Mouse (Mus musculus): ENCODE data around the gene Chml. TPM values are rescaled to one million over a fixed set of nuclear protein-coding genes. Genes with fewer than 3 reads are reported as not detected.
A peak's percentile ranks its signal among the peaks of the same experiment; 100 is the strongest.

Chml gene
- total and polyA plus RNA-seq, 2 experiments = 0.98 to 1.8 TPM

- H3K27ac ChIP-seq (replicated peaks; ENCODE audit: insufficient read depth, low read depth, low read length) = no peak overlapping the region
- no peaks in the 10 kb centered on the region for H3K27me3 ChIP-seq (ENCODE audit: control insufficient read depth, insufficient read depth, low read length)
- H3K79me2 ChIP-seq (ENCODE audit: control insufficient read depth, insufficient read depth, low read length) = no peaks in the 10 kb centered on the region
- H3K9ac ChIP-seq (ENCODE audit: low read depth, low read length) = no peak overlapping the region
- TF ChIP-seq POLR2A (IDR thresholded peaks at IDR 0.05; ENCODE audit: extremely low read depth, insufficient read depth, low read length) = no peak
- TF ChIP-seq CTCF (IDR thresholded peaks at IDR 0.05; ENCODE audit: low read depth, low read length) = no peak
- peaks cover 13% of the 10 kb centered on the region for H3K4me1 ChIP-seq (ENCODE audit: control insufficient read depth, insufficient read depth, low read length)
- DNase-seq (ENCODE audit: extremely low read depth, low read depth, low spot score) = no peak
- 61% methylated on average over 5 of the region's 5 CpGs for WGBS
- H3K4me3 ChIP-seq (ENCODE audit: insufficient read depth, low read depth, low read length) = no peak overlapping the region
- H3K36me3 ChIP-seq (ENCODE audit: control insufficient read depth, insufficient read depth, low read length) = peaks cover 53% of the 10 kb centered on the region
Observed at GRCm38 (mm10) chr1:175643496-175644265, 49.0 kb downstream of the Chml start.

DNA sequence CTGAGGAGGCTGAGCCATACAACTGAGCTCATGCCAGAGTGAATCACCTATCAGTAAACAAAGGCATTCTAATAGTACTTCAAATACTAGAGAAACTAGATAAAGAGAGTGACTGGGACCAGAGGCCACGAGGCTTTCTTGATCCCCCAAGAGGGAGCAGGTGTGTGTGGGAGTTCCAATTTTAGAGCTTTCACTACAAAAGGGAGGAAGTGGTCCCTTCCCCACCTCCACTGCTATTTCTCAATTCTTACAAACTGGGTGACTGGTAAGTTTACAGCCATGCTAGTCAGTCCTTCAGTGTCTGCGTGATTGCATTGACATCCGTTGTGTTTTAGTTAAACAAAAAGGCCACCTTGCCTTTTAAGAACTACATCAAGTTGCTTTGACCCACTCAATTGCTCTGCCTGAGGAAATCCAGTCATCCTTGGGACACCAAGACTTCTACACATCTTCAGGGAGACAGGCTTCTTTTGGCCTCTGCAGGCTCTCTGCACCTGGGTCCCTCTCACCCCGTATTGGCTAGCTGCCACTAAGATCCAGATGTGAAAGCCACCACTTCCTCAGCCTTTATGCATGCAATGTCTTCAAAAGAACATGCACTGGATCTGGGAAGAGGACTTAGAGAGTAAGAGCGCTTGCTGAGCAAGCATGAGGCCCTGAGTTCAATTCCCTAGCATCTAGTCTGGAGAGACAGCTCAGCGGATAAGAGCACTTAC is 52.1 kb downstream of the Chml start:
- TF ChIP-seq CTCF (IDR thresholded peaks at IDR 0.05; ENCODE audit: low read depth, low read length) = no peak
- no peak for TF ChIP-seq POLR2A (IDR thresholded peaks at IDR 0.05; ENCODE audit: extremely low read depth, insufficient read depth, low read length)
- no peak overlapping the region for H3K4me3 ChIP-seq (ENCODE audit: insufficient read depth, low read depth, low read length)
- WGBS = 79% methylated on average over 6 of the region's 6 CpGs
- 0 out of 2 replicates have a peak, but pooled peaks cover 5% of the 10 kb centered on the region for H3K79me2 ChIP-seq (ENCODE audit: control insufficient read depth, insufficient read depth, low read length)
- H3K27ac ChIP-seq (replicated peaks; ENCODE audit: insufficient read depth, low read depth, low read length) = no peak overlapping the region
- H3K36me3 ChIP-seq (ENCODE audit: control insufficient read depth, insufficient read depth, low read length) = peaks cover 64% of the 10 kb centered on the region
- DNase-seq (ENCODE audit: extremely low read depth, low read depth, low spot score) = no peak
- no peaks in the 10 kb centered on the region for H3K27me3 ChIP-seq (ENCODE audit: control insufficient read depth, insufficient read depth, low read length)
- peaks cover 9% of the 10 kb centered on the region; the same call in 1 of the 2 replicates for H3K4me1 ChIP-seq (ENCODE audit: control insufficient read depth, insufficient read depth, low read length)
- no peak overlapping the region for H3K9ac ChIP-seq (ENCODE audit: low read depth, low read length)

DNA sequence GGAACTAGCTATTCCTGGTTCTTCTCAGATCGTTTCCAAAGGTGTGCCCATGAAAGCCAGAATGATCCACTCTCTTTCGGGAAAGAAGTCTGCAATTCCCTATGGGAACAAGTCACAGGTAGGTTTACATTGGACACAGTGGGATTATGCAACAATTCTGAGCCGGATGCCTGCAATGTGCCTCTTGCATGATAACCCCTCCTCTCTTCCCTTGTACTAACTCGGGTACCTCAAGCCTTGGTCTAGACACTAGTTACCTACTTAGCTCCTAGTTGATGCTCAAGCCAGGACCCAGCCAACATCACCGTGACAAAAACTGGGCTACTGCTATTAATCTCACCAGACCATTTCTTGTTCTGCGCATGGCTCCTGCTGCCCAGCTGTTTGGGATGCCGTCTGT is 53.6 kb downstream of the Chml start:
- Histone ChIP-seq H3K27me3 (ENCODE audit: control insufficient read depth, insufficient read depth, low read length) (no peaks in the 10 kb centered on the region), H3K4me1 (ENCODE audit: control insufficient read depth, insufficient read depth, low read length) (peaks cover 14% of the 10 kb centered on the region; the same call in 1 of the 2 replicates), H3K36me3 (ENCODE audit: control insufficient read depth, insufficient read depth, low read length) (peaks cover 60% of the 10 kb centered on the region), H3K79me2 (ENCODE audit: control insufficient read depth, insufficient read depth, low read length) (0 out of 2 replicates have a peak, but pooled peaks cover 5% of the 10 kb centered on the region), H3K27ac (replicated peaks; ENCODE audit: insufficient read depth, low read depth, low read length) (no peak overlapping the region), H3K4me3 (ENCODE audit: insufficient read depth, low read depth, low read length) (no peak overlapping the region), H3K9ac (ENCODE audit: low read depth, low read length) (no peak overlapping the region)
- no peak for DNase-seq (ENCODE audit: extremely low read depth, low read depth, low spot score)
- TF ChIP-seq CTCF (IDR thresholded peaks at IDR 0.05; ENCODE audit: low read depth, low read length) = no peak
- TF ChIP-seq POLR2A (IDR thresholded peaks at IDR 0.05; ENCODE audit: extremely low read depth, insufficient read depth, low read length) = no peak
- WGBS = 57% methylated on average over 7 of the region's 7 CpGs

DNA sequence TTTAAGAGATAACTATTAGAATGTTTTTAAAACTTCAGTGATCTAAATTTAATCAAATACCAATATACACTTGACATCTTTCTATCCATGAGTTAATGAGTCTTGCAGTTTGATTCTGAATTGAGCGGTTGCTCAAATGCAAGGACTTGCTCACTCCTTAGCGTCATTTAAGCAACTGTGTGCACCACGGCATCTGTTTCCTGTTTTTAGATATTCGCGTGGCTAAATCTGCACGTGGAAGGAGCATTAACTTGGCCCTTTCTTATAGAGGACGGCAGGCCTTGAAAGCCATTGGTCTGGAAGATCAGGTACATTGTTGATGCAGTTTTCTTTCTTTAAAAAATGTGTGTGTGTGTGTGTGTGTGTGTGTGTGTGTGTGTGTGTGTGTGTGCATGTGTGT is 55.0 kb downstream of the Chml start:
- H3K9ac ChIP-seq (ENCODE audit: low read depth, low read length) = no peak overlapping the region
- no peak overlapping the region for H3K4me3 ChIP-seq (ENCODE audit: insufficient read depth, low read depth, low read length)
- 74% methylated on average over 7 of the region's 7 CpGs for WGBS
- no peak for TF ChIP-seq CTCF (IDR thresholded peaks at IDR 0.05; ENCODE audit: low read depth, low read length)
- no peak for TF ChIP-seq POLR2A (IDR thresholded peaks at IDR 0.05; ENCODE audit: extremely low read depth, insufficient read depth, low read length)
- DNase-seq (ENCODE audit: extremely low read depth, low read depth, low spot score) = no peak
- H3K79me2 ChIP-seq (ENCODE audit: control insufficient read depth, insufficient read depth, low read length) = peaks cover 9% of the 10 kb centered on the region; the same call in 1 of the 2 replicates
- no peak overlapping the region for H3K27ac ChIP-seq (replicated peaks; ENCODE audit: insufficient read depth, low read depth, low read length)
- H3K36me3 ChIP-seq (ENCODE audit: control insufficient read depth, insufficient read depth, low read length) = peaks cover 55% of the 10 kb centered on the region
- peaks cover 14% of the 10 kb centered on the region; the same call in 1 of the 2 replicates for H3K4me1 ChIP-seq (ENCODE audit: control insufficient read depth, insufficient read depth, low read length)
- no peaks in the 10 kb centered on the region for H3K27me3 ChIP-seq (ENCODE audit: control insufficient read depth, insufficient read depth, low read length)

DNA sequence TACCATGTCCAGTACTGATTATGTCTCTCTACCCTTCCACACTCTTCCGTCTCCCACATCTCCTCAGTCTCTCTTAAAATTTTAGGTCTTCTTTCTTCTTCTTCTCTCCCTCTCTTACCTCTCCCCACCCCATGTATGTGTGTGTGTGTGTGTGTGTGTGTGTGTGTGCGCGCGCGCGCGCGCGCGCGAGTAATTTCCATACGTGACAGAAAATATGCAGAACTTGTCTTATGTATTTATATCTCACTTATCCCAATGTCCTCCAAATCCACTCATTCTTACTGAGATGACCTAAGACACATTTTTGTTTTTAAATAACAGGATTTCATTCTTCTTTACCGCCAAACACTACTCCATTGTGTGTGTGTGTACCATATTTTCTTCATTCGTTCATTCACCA is 60.2 kb downstream of the Chml start:
- Histone ChIP-seq H3K27me3 (ENCODE audit: control insufficient read depth, insufficient read depth, low read length) (no peaks in the 10 kb centered on the region), H3K79me2 (ENCODE audit: control insufficient read depth, insufficient read depth, low read length) (peaks cover 9% of the 10 kb centered on the region; the same call in 1 of the 2 replicates), H3K27ac (replicated peaks; ENCODE audit: insufficient read depth, low read depth, low read length) (peak overlapping the region; percentile 99), H3K4me3 (ENCODE audit: insufficient read depth, low read depth, low read length) (peak overlapping the region; percentile 94), H3K36me3 (ENCODE audit: control insufficient read depth, insufficient read depth, low read length) (peaks cover 16% of the 10 kb centered on the region; the same call in 1 of the 2 replicates), H3K4me1 (ENCODE audit: control insufficient read depth, insufficient read depth, low read length) (peaks cover 20% of the 10 kb centered on the region; the same call in 1 of the 2 replicates), H3K9ac (ENCODE audit: low read depth, low read length) (peak overlapping the region; percentile 87)
- 66% methylated on average over 14 of the region's 14 CpGs for WGBS
- TF ChIP-seq CTCF (IDR thresholded peaks at IDR 0.05; ENCODE audit: low read depth, low read length) (no peak), POLR2A (IDR thresholded peaks at IDR 0.05; ENCODE audit: extremely low read depth, insufficient read depth, low read length) (no peak)
- no peak for DNase-seq (ENCODE audit: extremely low read depth, low read depth, low spot score)

Other genes with a start within 250 kb of the Chml start
- gene Rgs7, start 200.4 kb downstream of the Chml start, total RNA-seq (2014; rRNA removed) = 0.09 and 0.40 TPM in 2 replicates
- gene Rgs7, start 200.4 kb downstream of the Chml start, polyA plus RNA-seq (2012; rRNA removed) = 0.11 TPM in 1 of 2 replicates, not detected in the other
- gene Kmo, start 72.5 kb downstream of the Chml start, total RNA-seq (2014; rRNA removed) = 210 and 319 TPM in 2 replicates
- 64.7 and 69.1 TPM in 2 replicates for gene Kmo, start 72.5 kb downstream of the Chml start, polyA plus RNA-seq (2012; rRNA removed)
- gene Fh1, start 67.3 kb downstream of the Chml start, total RNA-seq (2014; rRNA removed) = 162 and 208 TPM in 2 replicates
- 58.5 and 67.7 TPM in 2 replicates for gene Fh1, start 67.3 kb downstream of the Chml start, polyA plus RNA-seq (2012; rRNA removed)
- gene Opn3, start 125 bp downstream of the Chml start, total RNA-seq (2014; rRNA removed) = 0.18 and 0.40 TPM in 2 replicates
- 0.21 and 0.28 TPM in 2 replicates for gene Opn3, start 125 bp downstream of the Chml start, polyA plus RNA-seq (2012; rRNA removed)
- gene Wdr64, start 5.7 kb upstream of the Chml start, total RNA-seq (2014; rRNA removed) = not detected in 2 replicates
- gene Wdr64, start 5.7 kb upstream of the Chml start, polyA plus RNA-seq (2012; rRNA removed) = not detected in 2 replicates
- 0.28 and 0.54 TPM in 2 replicates for gene Exo1, start 187.7 kb upstream of the Chml start, total RNA-seq (2014; rRNA removed)
- not detected in 2 replicates for gene Exo1, start 187.7 kb upstream of the Chml start, polyA plus RNA-seq (2012; rRNA removed)
- not detected in 2 replicates for gene Gm38100, start 227.4 kb upstream of the Chml start, total RNA-seq (2014; rRNA removed)
- not detected in 2 replicates for gene Gm38100, start 227.4 kb upstream of the Chml start, polyA plus RNA-seq (2012; rRNA removed)